Mouse (Mus musculus) adrenal gland, adult 8-10 months (tissue): ENCODE measurements around the gene Rnf43. TPM values are rescaled to one million over a fixed set of nuclear protein-coding genes. Genes with fewer than 3 reads are reported as not detected.
A peak's percentile ranks its signal among the peaks of the same experiment; 100 is the strongest.

Experiments used
- DNase-seq: peaks from one replicate; pipeline ENCODE4 v3.0.0; 2022
- total RNA-seq, 4 experiments: library from RNA; stranded (reverse); gene quantifications; 2 replicates each; pipeline ENCODE4 v1.2.4; 2022

Rnf43 gene
- total RNA-seq, 4 experiments from 2014 or later: 4.8 to 17.8 (median 10.7) TPM

DNA sequence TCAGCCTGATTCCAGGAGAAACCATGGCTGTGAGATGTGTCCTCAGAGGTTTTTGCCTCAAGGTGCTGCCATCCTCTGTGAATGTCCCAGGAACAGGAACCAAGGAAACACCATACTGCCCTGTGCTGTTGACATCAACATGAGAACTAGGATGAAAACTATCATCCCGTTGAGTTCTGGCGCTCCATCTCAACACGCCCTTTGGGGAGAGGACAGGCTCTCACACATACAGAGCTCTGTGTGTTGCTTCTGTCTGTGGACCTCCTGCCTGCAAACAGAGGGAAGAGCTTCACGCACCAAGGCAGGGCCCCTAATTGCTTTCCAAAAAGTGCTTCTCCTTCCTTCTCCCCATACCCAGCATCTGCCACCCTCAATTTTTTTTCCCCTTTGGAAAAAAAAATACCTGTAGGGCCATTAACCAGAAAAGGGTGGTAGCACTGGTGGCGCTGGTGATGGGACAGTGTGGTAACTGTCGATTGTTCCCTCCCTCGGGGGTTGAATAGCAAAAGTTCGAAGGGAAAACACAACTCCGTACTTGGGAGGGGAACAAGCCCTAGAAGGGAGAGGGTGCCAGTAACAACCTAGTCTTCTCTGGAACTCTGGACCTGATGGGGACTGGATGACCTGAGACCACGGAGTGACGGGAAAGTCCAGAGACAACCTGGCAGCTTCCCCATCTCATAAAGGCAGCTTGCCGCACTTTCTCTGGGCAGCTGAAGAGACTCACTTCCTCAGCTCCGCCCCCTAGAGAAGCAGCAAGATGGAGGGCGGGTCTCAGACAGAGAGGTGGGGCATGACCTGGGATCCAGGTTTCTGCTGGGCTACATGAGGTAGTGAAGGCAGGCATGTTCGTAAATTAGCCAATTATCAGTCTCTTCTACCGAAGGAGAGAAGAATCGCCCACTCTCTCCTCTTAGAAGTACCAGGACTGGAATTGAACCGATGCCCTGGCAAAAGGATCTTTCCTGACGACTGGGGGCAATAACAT lies 85.9 kb downstream of the Rnf43 start:
- no peak for DNase-seq

DNA sequence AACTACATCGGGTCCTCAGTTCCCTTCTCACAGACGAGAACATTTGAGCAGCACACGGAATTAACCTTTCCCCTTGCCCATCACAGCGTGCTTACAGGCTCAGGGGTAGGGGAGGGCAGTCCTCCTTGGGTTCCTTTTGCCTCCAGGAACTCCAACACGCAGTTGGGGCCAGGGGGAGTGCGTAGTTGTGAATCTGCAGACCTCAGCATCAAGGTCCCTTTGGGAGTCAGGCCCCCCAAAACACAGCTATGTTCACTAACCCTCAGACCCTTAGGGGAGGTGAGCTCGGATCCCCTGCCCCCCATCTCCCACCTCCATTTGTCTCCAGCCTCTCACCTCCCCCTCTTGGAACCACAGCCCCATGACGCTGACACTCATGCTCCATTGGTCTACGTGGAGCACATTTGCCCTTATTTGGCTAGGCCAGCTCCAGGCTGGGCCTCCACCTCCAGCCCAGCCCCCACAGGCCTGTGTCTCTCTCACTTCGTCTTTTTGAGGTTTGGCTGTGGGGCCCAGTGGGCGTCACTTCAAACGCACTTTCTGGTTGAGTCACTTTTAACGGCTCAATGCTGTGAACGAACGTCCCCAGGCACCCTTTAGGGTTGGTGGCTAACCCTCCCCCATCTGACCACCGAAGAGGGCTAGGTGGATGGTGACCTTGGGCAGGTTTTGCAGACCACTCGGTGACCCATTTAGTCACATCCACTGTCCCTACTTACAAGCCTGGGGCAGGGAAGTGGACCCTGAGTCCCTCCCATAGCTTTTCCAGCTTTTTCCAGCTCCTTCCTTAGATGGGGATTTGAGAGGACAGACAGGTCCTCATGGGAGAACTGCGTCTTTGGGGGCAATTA lies 86.9 kb downstream of the Rnf43 start:
- DNase-seq: peak; percentile 29

DNA sequence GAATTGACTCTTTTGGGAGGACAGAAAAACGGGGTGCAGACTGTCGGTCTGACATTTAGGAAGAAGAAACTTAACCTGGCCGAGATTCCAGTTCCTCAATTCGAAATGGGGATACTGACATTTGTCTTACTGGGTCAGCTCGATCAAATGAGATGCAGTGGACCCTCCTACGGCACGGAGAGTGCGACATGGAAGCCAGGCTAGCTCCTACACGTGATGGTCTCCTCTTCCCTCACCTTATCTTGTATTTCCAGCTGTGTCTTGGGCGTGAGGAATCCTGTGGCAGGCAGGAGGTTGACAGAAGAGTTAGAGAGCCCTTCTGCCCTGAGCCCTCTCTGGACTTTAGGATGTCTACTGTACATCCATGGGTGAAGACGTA lies 87.5 kb downstream of the Rnf43 start:
- DNase-seq: no peak

DNA sequence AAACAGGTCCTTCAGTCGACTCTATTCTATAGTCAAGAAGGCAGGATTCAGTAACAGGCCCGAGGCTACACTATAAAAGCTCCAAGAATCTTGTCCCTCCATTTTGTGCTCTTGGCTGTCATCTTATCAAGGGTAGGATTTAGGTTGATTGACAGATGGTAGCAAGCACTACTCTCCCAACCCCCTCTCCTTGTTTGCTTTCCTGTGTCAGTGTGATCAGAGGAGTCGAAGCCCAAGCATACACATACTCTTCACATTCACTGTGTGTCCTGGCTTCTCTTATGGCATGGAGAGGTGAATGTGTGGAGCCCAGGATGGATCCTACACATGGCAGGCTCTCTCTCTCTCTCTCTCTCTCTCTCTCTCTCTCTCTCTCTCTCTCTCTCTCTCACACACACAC lies 88.0 kb downstream of the Rnf43 start:
- no peak for DNase-seq

DNA sequence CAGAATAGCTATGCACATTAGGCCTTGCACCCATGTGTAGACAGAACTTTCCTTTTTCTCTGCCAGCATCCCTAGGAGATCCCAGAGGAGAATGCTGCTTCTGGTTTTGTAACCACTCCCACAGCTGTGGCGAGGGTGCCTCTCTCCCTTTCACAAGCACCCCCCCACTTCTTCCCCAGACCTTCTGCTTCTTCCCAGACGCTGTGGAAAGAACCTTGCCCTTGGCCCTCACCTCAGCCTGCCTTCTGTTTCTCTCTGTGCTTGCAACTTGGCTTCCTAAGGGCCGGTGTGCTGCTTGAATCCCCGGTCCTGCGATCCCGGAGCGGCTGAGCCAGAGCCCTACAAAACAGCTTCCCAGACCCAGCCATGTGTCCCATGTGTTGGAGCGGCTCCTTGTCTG lies 88.5 kb downstream of the Rnf43 start:
- DNase-seq: no peak

DNA sequence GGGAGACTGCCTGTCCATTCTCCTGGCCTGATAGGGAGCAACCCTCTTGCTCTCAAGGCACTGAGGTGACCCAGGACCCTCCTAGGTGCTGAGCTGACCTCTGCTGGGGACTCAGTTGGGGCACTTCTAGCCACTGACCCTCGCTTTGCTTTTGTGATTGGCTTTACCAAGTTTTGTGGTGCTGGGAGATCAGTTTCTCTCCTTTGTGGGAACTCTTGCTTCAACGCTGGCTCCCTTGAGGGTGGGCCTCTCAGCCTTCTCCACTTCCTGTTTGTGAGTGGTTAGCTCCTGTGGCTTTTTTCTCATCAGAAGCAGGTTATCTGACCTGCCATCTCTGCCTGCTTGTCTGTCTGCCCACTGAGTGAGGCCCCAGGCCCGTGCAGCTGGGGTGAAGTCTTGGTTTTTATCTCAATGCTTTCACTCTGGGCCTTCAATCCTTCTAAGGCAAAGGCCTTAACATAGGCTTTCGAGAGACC lies 89.0 kb downstream of the Rnf43 start:
- DNase-seq: no peak

DNA sequence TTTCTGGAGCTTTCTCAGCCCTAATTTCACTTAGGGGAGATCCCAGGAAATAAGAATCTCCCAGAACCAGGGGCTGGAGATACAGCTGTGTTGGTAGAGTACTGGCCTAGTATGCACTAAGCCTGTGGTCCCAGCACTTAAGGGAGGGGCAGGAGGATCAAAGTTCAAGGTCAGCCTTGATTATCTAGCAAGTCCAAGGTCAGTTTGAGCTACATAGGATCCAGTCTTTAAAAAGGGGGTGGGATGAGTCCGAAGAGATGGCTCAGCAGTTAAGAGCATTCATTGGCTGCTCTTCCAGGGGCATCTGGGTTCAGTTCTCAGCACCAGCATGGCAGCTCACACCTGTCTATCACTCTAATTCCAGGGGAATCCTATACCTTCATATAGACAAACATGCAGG lies 89.8 kb downstream of the Rnf43 start:
- no peak for DNase-seq

DNA sequence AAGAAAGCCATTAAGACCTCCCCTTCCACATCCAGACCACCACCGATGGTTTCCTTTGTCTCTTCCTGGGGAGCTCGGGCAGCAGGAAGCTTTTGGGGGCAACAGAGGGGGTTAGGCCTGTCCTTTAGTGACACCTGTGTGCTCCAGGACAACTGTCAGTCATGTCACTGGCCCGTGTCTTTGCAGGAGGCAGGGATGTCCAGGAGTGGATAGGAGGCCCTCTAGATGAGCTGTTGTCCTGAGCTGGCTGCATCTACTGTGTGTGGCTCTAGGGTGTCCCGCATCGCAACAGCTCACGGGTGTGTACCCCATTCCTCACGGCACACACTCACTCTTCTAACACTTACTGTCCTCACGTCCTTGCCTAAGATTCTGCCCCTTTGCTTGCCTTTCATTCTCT lies 90.7 kb downstream of the Rnf43 start:
- DNase-seq: no peak

DNA sequence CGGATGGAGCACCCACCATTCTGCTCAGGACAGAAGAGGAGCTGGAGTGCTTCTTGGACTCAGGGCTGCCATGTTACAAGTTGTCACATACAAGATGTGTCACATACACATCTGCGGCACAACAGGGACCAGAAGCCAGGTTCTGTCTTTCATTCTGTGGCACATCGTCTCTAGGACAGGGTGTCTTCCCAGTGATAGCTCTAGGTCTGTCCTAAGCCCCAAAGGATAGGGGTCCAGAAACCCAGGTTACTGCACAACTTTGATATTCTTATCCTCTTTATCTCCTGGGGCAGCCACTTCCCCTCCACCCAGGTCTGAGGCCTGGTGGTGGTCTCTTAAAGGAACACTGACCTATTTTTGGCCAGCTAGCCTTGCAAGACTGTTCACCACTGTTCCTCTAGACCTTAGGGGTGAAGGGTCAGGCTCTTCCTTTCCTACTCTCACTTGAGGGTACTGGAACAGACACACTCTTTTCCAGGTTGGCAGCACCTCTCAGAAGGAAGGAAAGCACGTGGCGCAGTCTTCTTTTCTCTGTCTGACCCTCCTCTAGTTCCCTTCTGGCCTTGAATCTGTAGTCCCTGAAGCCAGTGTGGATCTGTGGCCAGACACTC lies 91.5 kb downstream of the Rnf43 start:
- DNase-seq: no peak

DNA sequence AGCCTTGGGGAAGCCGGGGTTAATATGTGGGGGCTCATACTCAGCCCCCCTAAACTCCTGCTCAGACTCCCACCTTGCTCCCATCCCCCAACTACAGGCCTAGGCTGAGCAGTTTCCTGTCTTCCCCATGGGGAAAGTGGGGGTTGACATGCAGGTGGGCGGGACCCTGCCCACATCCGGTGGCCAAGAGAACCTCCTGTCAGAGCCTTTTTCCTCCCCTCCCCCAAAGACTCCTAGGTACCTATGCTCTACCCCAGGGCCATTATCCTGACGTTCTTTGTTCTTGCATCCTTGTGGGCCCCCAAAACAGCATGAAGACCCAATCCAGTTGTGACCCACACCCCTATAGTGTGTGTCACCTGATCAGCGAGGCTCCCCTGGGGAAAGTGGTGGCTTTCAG lies 92.1 kb downstream of the Rnf43 start:
- no peak for DNase-seq

DNA sequence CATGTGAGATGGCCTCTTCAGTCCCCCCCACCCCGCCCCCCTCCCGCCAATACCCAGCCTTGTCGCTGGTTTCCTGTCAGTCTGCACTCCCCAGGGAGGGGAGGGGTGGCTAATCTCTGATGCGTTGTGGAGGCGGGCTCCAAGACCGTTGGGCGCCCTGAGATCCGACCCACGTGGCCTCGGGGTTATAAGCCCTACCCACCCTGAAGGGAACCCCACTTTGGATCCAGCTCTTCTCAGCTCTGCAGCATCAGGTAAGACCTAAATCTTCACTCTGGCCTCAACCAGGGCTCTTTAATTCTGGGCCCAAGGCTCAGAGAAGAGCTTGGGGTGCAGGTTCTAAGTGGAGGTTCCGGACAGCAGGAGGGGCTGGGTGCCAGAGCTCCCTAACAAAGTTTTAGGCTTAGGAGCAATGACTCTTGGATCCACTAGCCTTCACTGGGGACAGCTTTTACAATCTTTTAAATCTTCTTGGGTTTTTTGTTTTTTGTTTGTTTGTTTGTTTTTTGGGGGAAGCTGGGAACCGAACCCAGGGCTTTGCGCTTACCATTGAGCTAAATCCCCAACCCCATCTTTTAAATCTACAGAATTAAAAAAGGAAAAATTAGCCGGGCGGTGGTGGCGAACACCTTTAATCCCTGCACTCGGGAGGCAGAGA lies 93.0 kb downstream of the Rnf43 start:
- no peak for DNase-seq

DNA sequence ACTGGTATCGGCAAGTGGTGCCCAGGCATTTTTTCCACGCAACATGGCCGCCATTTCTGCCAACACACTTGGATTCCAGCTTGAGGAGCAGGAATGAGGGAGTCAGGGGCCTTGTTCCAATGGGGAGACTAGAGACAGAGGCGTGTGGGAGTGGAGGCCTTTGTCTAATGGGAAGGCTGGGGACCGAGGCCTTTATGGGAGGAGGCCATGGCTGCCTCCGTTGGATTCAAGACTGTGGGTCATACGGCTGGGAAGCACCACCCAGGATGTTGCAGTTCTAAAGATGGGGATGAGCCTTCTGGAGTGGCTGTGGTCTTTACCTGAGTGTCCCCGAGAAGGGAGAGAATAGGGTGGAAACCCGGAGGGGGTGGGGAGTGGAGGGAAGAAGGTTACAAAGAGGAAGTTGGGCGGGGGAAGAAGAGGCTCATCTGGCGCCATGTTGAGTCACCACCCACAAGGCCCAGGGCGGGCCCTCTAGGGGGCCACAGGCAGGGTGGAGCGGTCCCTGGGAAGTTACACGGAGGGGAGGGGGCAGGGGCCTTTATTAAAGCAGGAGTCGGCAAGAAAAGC lies 93.8 kb downstream of the Rnf43 start:
- no peak for DNase-seq

DNA sequence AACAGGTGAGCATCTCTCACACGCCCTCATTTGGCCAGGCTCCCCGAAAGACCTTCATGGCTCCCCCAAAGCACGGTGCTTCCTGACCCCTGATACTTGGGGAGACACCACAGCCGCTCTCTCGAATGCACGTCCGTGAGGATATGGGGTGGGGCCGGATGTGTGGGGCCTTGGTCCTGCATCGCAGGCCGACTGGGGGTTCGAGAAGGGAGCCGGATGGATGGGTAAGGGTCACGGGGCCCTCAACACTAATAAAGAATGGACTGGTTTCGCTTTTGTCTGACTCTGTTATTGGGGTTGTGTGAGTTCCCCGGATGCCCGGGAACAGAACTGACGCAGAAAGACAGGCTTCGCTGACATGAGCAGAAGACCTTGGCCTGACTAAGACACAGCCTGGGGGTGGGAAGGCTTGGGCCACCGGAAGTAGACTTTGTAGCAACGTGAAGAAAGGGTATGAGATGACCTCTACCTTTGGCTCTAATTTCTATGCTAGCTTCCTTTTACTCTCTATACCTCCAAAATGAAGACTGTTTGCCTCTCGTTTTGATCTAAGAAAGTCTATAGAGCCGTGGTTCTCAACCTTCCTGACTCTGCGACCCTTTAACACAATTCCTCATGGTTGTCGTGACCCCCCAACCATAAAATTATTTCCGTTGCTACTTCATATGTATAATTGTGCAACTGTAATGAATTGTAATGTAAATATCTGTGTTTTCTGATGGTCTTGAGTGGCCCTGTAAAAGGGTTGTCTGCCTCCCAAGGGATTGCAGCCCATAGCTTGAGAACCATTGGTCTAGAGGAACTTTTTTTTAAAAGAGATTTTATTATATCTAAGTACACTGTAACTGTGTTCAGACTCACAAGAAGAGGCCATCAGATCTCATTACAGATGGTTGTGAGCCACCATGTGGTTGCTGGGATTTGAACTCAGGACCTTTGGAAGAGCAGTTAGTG lies 94.8 kb downstream of the Rnf43 start:
- no peak for DNase-seq

DNA sequence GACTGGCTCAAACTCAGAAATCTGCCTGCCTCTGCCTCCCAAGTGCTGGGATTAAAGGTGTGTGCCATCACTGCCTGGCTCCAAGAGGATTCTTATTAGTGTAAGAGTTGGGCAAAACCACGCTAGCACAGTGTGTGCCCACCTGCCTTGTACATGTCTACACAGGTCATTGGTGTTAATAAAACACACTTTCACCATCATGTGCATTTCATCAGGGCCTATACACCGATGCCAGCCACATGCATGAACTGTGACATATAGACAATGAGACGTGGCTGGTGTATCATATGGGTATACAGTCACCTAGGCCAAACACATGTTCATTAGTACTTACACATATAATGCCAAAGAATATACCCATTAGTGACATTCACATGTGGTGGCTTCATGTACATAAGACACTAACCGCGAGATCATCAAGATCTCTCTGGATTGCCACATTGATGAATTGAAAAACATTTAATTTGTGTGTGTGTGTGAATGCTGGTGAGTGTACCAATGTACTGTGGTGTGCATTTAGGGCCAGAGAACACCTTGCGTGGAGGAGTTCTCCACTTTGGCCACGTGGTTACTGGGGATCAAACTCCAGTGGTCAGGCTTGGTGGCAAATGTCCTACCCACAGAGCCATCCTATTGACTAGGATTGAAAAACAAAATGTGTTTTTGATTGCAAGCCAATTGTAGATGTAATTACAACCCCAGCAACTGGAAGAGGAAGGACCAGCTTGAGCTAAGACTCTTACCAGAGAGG lies 95.8 kb downstream of the Rnf43 start:
- DNase-seq: no peak

DNA sequence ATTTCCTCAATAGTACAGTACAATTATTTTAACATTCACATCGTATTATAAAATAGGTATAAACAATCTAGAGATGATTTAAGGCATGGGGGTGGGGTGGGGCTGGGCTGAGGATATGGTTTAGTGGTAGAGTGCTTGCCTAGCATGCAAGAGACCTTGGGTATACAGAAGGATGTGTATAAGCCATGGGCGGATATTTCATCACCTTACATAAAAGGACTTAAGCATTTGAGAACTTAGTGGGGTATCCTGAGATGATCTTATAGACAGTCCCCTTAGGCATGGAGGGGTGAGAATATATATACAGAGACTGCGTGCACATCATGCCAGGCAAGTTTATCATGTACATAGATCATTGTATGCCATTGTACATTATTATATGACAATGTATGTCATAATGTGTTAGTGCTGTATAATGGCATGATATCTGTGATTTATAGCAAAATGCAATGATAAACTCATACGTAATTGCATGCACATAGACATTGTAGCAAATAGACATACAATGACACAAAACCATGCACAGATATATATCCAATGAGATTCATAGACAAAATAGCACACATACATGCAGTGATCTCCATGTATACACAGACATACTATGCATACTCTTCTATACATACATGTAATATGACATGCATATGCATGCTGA lies 96.6 kb downstream of the Rnf43 start:
- DNase-seq: no peak

DNA sequence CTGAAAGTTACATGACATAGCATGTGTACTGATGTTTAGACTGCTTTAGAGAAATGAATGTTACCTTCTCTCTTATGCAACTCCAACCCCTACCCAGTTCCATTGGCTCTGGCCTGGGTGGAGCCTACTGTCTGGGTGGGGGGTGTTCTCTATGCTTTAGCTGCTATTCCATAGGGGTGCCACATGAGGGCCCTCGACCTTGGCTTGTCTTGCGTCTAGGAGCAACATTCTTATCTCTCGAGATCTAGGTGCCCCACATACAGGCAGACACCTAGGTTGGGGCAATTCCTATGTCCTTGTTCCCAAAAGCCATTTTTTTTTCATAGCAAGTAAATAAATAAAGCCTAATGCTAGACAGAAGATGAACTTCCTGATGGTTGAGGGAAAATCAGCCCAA lies 97.1 kb downstream of the Rnf43 start:
- no peak for DNase-seq

DNA sequence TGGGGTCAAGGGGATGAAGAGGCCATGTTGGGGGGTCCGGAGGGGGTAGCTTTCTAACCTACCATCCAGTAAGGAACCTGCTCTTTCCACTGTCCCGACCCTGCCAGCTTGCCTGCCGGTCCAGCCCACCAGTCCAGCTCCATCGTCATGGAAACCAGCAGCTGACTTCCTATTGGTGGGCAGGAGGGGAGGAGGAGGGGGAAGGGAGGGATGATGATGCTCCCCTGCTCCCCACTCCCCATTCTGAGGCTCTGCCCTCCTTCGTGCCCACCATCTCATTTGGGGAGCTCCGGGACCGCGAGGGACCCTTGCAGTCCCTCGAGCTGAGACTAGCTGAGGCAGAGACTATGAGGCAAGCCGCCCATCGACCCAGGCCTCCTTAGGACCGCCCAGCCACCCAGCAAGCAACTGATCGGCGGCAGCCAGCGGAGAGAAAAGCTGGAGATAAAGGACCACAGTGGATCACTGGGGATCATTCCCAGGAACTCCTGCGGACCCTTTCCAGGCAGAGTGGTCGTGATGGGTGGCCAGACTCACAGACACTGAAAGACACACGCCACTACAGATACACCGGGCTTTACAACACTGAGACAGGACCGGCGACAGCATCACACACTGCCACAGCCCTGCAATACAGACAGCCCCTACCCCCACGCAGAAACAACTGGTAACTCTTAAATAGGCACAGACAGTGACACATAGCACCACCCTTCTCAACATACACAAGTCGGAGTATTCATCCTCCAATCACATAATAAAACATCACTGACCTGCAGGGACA lies 98.0 kb downstream of the Rnf43 start, which contains the start of gene Tspoap1:
Gene Tspoap1 (plus strand): TSS at position 241 of the 781 bp plus-strand sequence.
- no peak for DNase-seq

DNA sequence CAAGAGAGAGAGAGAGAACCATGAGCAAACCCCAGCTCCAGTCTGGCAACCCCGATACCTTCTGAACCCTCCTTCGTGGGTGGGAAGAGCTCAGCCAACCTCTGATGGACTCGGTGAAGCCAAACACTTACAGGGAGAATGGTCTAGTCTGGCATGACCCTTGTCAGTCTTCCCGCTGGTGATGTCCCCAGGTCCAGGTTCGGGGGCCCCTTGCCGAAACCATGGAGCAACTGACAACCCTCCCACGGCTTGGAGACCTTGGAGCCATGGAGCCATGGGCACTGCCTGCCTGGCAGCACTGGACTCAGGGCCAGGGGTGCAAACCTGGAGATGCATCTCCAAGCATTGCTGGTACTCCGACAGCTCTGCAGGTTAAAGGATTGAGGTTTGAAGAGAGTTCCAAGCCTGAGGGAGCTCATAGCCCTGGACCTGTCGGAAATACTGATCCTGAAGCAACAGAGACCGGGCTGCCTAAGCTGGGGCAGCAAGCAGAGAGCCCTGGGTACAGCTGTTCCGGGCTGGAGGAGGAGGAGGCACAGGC lies 98.7 kb downstream of the Rnf43 start:
- DNase-seq: no peak
